Mouse (Mus musculus) thymus, adult 2 months (tissue): ENCODE results near the gene Spock1.

Source experiments
- CTCF ChIP-seq: fragments of 200-500 bp; IDR thresholded peaks from 2 replicates; pipeline ENCODE4 v1.5.1; 2012; ENCODE audit warnings: mild to moderate bottlenecking, control low read depth, low read length, moderate library complexity, borderline replicate concordance; ENCODE audit not compliant: control insufficient read depth, poor library complexity, insufficient read depth; ENCODE audit errors: extremely low read depth
- POLR2A ChIP-seq: fragments of 200-500 bp; IDR thresholded peaks from 2 replicates; pipeline ENCODE4 v1.6.1; 2012; ENCODE audit warnings: mild to moderate bottlenecking, low read length, control low read depth, moderate library complexity; ENCODE audit not compliant: control insufficient read depth, poor library complexity, insufficient read depth; ENCODE audit errors: extremely low read depth

DNA sequence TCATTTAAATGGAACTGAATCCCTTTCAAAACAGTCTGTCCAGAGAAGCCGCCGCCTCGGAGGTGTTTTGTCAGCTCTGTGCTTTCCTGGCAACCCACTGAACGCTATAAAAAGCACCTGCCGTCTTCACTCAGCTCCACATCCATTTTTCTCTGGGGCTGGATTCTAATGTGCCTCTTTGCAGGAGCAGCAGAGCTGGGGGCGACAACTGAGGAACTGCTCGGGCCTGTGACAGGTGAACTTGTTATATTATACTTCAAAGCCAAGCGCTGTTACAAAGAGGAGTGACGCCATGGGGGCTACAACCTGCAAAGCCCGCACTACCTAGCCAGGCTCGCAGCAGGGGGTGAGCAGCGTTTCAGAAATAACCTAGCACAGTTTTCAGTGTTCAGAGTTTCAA, 42.0 kb upstream of the Spock1 start:
- TF ChIP-seq CTCF (no peak), POLR2A (no peak)
